Mouse (Mus musculus) embryonic facial prominence, embryonic 11.5 days (tissue): ENCODE data around the gene Brf1. TPM values are rescaled to one million over a fixed set of nuclear protein-coding genes. Genes with fewer than 3 reads are reported as not detected.

Source experiments
- ATAC-seq: fragments of 200-750 bp; cut with Nextera tagmentation; replicated peaks from 2 replicates; pipeline ENCODE4 v1.8.0; 2017; ENCODE audit warnings: low read depth; ENCODE audit not compliant: insufficient number of reproducible peaks, low FRiP score, low TSS enrichment
- DNase-seq: peaks from one replicate; pipeline ENCODE4 v3.0.0-alpha.2; 2015; ENCODE audit warnings: low spot score
- H3K27ac ChIP-seq: fragments of 300-500 bp; sonication (generic); replicated peaks from 2 replicates; pipeline ENCODE4 v1.5.1; 2014; ENCODE audit warnings: mild to moderate bottlenecking, low read depth, low read length, control low read depth
- H3K27me3 ChIP-seq: fragments of 300-500 bp; sonication (generic); 2 replicates; pipeline ENCODE4 v1.6.1; 2014; ENCODE audit warnings: mild to moderate bottlenecking, low read length, moderate library complexity, mixed read lengths; ENCODE audit not compliant: control insufficient read depth, insufficient read depth
- H3K36me3 ChIP-seq: fragments of 300-500 bp; sonication (generic); replicated peaks from 2 replicates; pipeline ENCODE4 v1.6.1; 2014; ENCODE audit warnings: low read depth, mild to moderate bottlenecking, low read length, moderate library complexity, mixed read lengths; ENCODE audit not compliant: control insufficient read depth, insufficient read depth
- H3K4me1 ChIP-seq: fragments of 300-500 bp; sonication (generic); 2 replicates; pipeline ENCODE4 v1.6.1; 2014; ENCODE audit warnings: low read length, mixed read lengths; ENCODE audit not compliant: control insufficient read depth, insufficient read depth
- H3K4me2 ChIP-seq: fragments of 300-500 bp; sonication (generic); 2 replicates; pipeline ENCODE4 v1.6.1; 2014; ENCODE audit warnings: low read depth, mild to moderate bottlenecking, control low read depth, low read length, moderate library complexity
- H3K4me3 ChIP-seq: fragments of 300-500 bp; sonication (generic); 2 replicates; pipeline ENCODE4 v1.5.1; 2014; ENCODE audit warnings: low read depth, low read length, control low read depth
- H3K9ac ChIP-seq: fragments of 300-500 bp; sonication (generic); replicated peaks from 2 replicates; pipeline ENCODE4 v1.6.1; 2014; ENCODE audit warnings: mild to moderate bottlenecking, control low read depth, low read length
- H3K9me3 ChIP-seq: fragments of 300-500 bp; sonication (generic); replicated peaks from 2 replicates; pipeline ENCODE4 v1.6.1; 2016; ENCODE audit warnings: mild to moderate bottlenecking, low read length, inconsistent platforms, mixed read lengths; ENCODE audit not compliant: control insufficient read depth
- WGBS: fragments of 180-500 bp; shearing (Covaris S2); extraction: QIAGEN DNeasy Blood & Tissue Kit; methylation state at CpG from one replicate; pipeline ENCODE4 v1.1.7; 2014; 5-methylcytosine and 5-hydroxymethylcytosine counted together
- polyA plus RNA-seq: library from polyadenylated mRNA; unstranded; fragments of >200 nt; fragmentation: Nextera tagmentation; extraction: Ambion mirVana; gene quantifications from 2 replicates; pipeline ENCODE4 v1.2.1, GENCODE M21; 2014

Brf1 gene
- polyA plus RNA-seq, 1 experiment from 2014 or later, result 50.8 TPM

DNA sequence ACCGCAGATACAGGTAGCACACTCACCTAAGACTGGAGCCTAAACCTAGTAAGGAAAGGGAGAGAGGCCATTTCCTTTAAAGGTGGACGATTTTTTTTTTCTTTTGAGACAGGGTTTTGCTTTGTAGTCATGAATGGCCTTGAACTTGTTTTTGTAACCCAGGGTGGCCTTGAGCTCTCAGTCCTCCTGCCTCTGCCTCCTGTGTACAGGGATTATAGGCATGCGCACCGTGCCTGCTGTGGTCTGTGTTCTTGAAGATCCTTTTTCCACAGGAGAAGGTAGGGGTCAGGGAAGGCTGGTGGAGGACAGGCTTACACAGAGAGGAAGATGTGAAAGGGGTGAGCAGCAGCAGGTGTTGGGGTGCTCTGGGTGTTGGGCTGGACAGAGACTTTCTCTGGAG lies 15.5 kb upstream of the Brf1 start:
- Histone ChIP-seq H3K27me3 (no peaks in the 10 kb centered on the region), H3K4me1 (no peaks in the 10 kb centered on the region; the same call in none of the 2 replicates), H3K4me2 (no peak overlapping the region), H3K36me3 (no peaks in the 10 kb centered on the region; the same call in 1 of the 2 replicates), H3K4me3 (no peak overlapping the region), H3K9me3 (no peaks in the 10 kb centered on the region), H3K9ac (no peak overlapping the region; the same call in 1 of the 2 replicates), H3K27ac (no peak overlapping the region)
- 77% methylated on average over 4 of the region's 4 CpGs for WGBS
- no peak for ATAC-seq
- DNase-seq, result no peak

DNA sequence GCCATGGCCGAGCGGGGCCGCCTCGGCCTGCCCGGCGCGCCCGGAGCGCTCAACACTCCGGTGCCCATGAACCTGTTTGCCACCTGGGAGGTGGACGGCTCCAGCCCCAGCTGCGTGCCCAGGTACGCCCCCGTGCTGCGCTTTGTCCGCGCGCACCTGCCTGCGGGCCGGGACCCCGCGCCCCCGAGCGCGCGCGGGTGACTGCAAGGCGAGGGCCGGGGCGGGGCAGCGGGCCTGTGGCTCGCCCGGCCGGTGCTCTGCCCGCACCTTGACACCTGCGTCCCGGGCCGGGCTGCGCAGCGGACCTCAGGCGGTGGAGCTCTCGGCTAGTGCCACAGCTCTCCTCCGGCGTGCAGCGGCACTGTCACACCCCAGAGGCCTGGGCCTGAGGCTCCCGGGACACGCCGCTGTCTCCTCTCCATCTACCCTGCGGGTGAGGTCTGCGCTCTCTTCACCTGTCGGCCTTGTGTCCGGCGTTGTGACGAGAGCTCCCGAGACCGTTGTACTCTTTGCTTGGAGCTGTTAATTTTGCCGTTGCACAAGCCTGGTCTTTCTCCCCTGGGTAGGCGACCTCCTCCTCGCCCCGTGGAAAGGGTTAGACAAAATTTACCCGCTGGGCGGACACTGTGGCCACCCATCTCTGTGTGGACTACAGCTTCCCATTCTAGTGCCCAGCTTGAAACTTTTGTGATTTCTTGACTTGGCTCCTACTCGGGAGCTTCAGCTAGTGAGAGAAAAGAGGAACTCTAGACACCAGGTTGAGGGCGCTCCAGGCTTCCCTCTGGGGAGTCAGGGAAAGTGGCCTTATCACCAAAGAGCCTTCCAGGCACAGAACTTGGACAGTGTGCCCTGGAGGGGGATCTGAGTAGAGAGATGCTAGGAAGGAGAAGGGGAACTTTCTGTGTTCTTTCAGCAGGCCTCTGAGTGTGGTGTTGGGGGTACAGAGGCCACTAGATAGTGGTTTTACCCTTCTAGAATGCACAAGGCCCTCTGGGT lies 14.4 kb upstream of the Brf1 start:
- H3K27me3 ChIP-seq, result no peaks in the 10 kb centered on the region
- H3K9ac ChIP-seq, result peak overlapping the region; percentile 84
- ATAC-seq, result peak; percentile 61; the same call in 1 of the 2 replicates
- peak overlapping the region; percentile 96 for H3K4me2 ChIP-seq
- H3K27ac ChIP-seq, result peak overlapping the region; percentile 41; the same call in 1 of the 2 replicates
- no peaks in the 10 kb centered on the region for H3K9me3 ChIP-seq
- no peaks in the 10 kb centered on the region; the same call in none of the 2 replicates for H3K4me1 ChIP-seq
- H3K36me3 ChIP-seq, result no peaks in the 10 kb centered on the region; the same call in 1 of the 2 replicates
- WGBS, result under 1% methylated on average over 53 of the region's 64 CpGs
- H3K4me3 ChIP-seq, result peak overlapping the region; percentile 92
- peak; percentile 50 for DNase-seq

DNA sequence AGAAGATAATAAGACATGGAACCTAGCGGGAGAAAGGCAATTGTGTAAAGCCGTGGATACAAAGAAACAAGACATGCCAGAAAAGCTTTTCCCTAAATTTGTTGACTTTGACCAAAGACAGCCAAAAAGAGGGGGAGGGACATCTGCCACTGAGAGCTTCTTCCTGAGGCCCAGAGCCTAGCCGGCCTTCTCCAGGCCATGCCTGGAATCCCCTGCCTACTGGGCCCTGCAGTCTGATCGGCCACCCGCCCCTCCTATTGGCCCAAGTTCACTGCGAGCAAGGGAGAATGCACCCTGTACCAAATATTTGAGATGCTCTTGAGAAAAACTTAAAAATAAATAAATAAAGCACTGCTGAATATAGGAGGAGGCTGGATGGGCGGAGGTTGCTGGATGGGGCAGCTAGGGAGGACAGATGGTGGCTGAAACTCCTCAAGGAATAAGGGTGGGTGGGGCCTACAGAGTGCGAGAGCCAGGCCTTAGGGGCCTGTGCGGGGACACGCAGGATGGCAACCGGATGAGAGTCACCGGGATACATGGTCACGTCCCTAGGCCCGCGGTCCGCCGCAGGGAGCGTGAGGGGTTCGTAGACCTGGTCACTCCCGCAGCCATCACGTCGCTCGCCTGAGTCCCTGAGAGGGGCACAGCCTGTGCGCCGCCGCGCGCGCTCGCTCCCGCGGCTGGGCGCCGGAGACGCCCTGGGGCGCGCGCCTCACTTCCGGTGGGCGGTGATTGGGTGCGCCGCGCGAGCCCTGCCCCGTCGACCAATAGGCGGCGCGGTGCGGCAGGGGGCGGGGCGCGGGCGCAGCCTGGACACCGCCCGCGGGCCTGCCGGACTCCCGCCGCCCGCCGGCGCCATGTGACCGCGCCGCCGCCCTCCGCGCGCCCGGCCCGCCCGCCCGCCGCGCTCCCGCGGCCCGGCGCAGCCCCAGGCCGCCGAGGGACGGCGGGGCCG lies 13.4 kb upstream of the Brf1 start, which contains the start of gene Pacs2:
Gene Pacs2, plus strand, starts transcription at position 905 of the 955 bp plus-strand sequence.
- 3% methylated on average over 46 of the region's 85 CpGs for WGBS
- Histone ChIP-seq H3K36me3 (no peaks in the 10 kb centered on the region; the same call in 1 of the 2 replicates), H3K9me3 (no peaks in the 10 kb centered on the region), H3K9ac (peak within 1 kb of the TSS; percentile 84), H3K4me1 (no peaks in the 10 kb centered on the region; the same call in none of the 2 replicates), H3K4me3 (peak within 1 kb of the TSS; percentile 92), H3K4me2 (peak within 1 kb of the TSS; percentile 96), H3K27me3 (no peaks in the 10 kb centered on the region), H3K27ac (peak within 1 kb of the TSS; percentile 73)
- DNase-seq (peak; percentile 96), ATAC-seq (peak; percentile 88)

DNA sequence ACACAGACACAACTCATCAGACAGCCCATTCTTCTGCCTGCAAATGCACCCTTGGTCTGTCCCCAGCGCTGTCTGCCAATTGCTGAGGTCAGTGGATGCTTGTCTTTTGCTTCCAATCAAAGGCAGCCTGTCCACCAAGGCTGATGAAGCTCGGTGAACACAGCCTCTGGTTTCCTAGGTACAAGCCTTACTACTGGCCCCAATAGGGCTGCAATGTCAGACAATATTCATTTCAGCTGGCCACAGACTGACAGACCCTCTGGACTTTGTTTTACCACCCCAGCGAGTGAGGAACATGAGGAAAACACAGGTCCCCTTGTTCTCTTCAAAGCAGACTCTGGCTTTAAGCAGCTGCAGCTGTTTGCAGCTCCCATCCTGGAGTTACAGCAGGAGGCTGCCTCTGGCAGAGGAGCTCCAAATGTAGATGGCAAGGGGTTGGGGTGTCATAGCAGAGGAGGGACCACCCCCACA lies 12.6 kb upstream of the Brf1 start:
- peak overlapping the region; percentile 76; the same call in 1 of the 2 replicates for H3K9ac ChIP-seq
- no peak overlapping the region for H3K4me3 ChIP-seq

DNA sequence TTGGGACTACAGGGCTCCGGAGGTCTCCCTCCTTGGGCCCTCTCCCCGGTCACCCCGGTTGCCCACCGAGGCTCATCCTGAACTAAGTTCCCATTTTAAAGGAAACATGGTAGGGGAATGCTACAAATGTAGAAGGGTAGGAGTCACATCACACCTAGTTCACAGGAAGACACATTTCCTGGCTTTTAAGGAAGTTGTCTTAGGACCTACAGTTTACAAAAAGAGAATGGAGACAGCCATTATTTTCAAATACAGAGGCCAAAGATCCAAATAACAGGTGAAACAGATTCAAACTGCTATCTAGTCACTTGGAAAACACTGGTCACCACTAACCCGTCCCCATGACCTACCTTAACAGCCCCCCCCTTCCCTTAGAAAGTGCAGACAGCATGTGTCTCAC lies 11.9 kb upstream of the Brf1 start:
- no peak for ATAC-seq

More for the DNA sequence above, 12.6 kb upstream of the Brf1 start:
- Histone ChIP-seq H3K4me1 (no peaks in the 10 kb centered on the region; the same call in none of the 2 replicates), H3K36me3 (no peaks in the 10 kb centered on the region), H3K27me3 (no peaks in the 10 kb centered on the region), H3K9me3 (no peaks in the 10 kb centered on the region), H3K4me2 (no peak overlapping the region; the same call in 1 of the 2 replicates), H3K27ac (peak overlapping the region; percentile 4; the same call in 1 of the 2 replicates)
- DNase-seq (peak; percentile 43), ATAC-seq (no peak)
- WGBS, result 28% methylated on average over 3 of the region's 3 CpGs

DNA sequence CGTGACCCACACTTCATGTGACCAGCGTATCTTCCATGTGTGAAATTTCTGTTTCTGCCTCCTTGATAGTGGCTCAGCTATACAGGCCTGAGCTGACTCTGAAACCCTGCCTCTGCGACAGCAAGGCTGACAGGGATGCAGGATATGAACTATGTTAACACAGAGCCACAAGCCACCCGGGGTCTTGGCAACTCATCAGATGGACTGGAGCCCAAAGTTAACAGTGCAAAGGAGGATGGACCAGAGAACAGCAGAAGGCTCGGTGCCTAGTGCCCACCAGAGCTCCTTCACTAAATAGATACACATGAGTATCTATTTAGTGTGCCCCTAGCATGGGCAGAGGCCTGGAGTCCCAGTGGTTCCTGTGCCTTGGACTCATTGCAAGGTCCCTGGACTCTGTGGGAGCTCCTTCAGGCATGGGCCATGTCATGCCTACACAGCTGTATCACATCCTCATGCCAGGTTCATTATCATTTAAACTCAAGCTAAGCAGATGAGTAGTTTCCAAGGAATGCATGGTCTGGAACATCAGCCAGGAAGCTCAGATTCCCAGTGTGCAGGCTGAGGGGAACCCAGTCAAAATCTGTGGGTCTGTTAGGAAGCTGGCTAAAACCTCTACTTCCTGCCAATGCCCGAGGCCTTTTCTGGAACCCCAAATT lies 11.3 kb upstream of the Brf1 start:
- Histone ChIP-seq H3K9ac (no peak overlapping the region), H3K4me2 (no peak overlapping the region), H3K4me1 (no peaks in the 10 kb centered on the region; the same call in none of the 2 replicates), H3K27me3 (no peaks in the 10 kb centered on the region), H3K36me3 (no peaks in the 10 kb centered on the region), H3K4me3 (no peak overlapping the region), H3K9me3 (no peaks in the 10 kb centered on the region), H3K27ac (no peak overlapping the region)
- 83% methylated on average over 6 of the region's 6 CpGs for WGBS
- ATAC-seq (no peak), DNase-seq (no peak)

More for the DNA sequence above, 11.9 kb upstream of the Brf1 start:
- Histone ChIP-seq H3K27ac (no peak overlapping the region; the same call in 1 of the 2 replicates), H3K4me2 (no peak overlapping the region), H3K9me3 (no peaks in the 10 kb centered on the region), H3K27me3 (no peaks in the 10 kb centered on the region), H3K9ac (no peak overlapping the region), H3K4me3 (no peak overlapping the region), H3K4me1 (no peaks in the 10 kb centered on the region; the same call in none of the 2 replicates), H3K36me3 (no peaks in the 10 kb centered on the region)
- 80% methylated on average over 5 of the region's 5 CpGs for WGBS
- no peak for DNase-seq

DNA sequence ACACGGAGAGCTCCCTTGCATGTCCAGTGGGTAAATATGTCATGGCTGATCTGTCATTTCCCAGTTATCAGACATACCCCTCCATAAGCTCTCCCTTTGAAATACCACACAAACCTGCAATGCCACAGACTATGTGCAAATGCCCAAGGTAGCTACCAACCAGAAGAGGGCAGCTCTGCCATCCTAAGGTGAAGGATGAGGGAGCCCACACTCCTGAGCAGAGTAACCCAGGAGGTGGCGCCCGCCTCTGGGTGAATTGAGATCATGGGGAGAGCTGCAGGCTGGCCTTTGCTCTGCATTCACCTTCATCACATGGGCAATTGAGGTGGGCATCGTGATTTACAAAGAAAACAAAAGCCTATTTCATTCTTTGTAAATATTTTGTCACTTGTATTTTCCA lies 4.5 kb upstream of the Brf1 start:
- no peak for ATAC-seq
- WGBS, result 28% methylated on average over 4 of the region's 4 CpGs
- Histone ChIP-seq H3K4me1 (no peaks in the 10 kb centered on the region), H3K9me3 (no peaks in the 10 kb centered on the region), H3K36me3 (no peaks in the 10 kb centered on the region), H3K9ac (no peak overlapping the region), H3K27me3 (no peaks in the 10 kb centered on the region), H3K4me2 (no peak overlapping the region), H3K27ac (no peak overlapping the region), H3K4me3 (no peak overlapping the region)
- no peak for DNase-seq
